Mouse (Mus musculus) limb, embryonic 12.5 days (tissue): ENCODE results near the gene Myo15b. TPM values are rescaled to one million over a fixed set of nuclear protein-coding genes. Genes with fewer than 3 reads are reported as not detected.

Source experiments
- ATAC-seq: fragments of 200-750 bp; cut with Nextera tagmentation; 2 replicates; pipeline ENCODE4 v1.8.0; 2017; ENCODE audit warnings: low read depth, moderate TSS enrichment; ENCODE audit not compliant: insufficient number of reproducible peaks, insufficient read depth, low FRiP score, low TSS enrichment
- H3K27ac ChIP-seq: fragments of 300-500 bp; sonication (generic); 2 replicates; pipeline ENCODE4 v1.5.1; 2016; ENCODE audit warnings: mild to moderate bottlenecking, moderate library complexity
- H3K27me3 ChIP-seq: fragments of 300-500 bp; sonication (generic); 2 replicates; pipeline ENCODE4 v1.6.1; 2016; ENCODE audit warnings: mild to moderate bottlenecking, moderate library complexity
- H3K36me3 ChIP-seq: fragments of 300-500 bp; sonication (generic); 2 replicates; pipeline ENCODE4 v1.6.1; 2016; ENCODE audit warnings: mild to moderate bottlenecking, moderate library complexity
- H3K4me1 ChIP-seq: fragments of 300-500 bp; sonication (generic); replicated peaks from 2 replicates; pipeline ENCODE4 v1.6.1; 2016
- H3K4me2 ChIP-seq: fragments of 300-500 bp; sonication (generic); 2 replicates; pipeline ENCODE4 v1.6.1; 2016; ENCODE audit warnings: mild to moderate bottlenecking, moderate library complexity
- H3K4me3 ChIP-seq: fragments of 300-500 bp; sonication (generic); replicated peaks from 2 replicates; pipeline ENCODE4 v1.5.1; 2016; ENCODE audit warnings: mild to moderate bottlenecking
- H3K9ac ChIP-seq: fragments of 300-500 bp; sonication (generic); replicated peaks from 2 replicates; pipeline ENCODE4 v1.6.1; 2016; ENCODE audit warnings: mild to moderate bottlenecking, moderate library complexity
- H3K9me3 ChIP-seq: fragments of 300-500 bp; sonication (generic); 2 replicates; pipeline ENCODE4 v1.6.1; 2016; ENCODE audit warnings: mild to moderate bottlenecking, moderate library complexity
- WGBS: fragments of 180-500 bp; shearing (Covaris S2); methylation state at CpG from one replicate; pipeline ENCODE4 v1.1.7; 2016; 5-methylcytosine and 5-hydroxymethylcytosine counted together
- polyA plus RNA-seq: library from polyadenylated mRNA; unstranded; fragments of >200 nt; fragmentation: Nextera tagmentation; extraction: Ambion mirVana; gene quantifications from 2 replicates; pipeline ENCODE4 v1.2.1, GENCODE M21; 2016

Gene Myo15b
- polyA plus RNA-seq, 1 experiment from 2014 or later, result not detected

GRCm38 (mm10) chr11:115893071-115893470 is 34.9 kb downstream of the Myo15b start:
- Histone ChIP-seq H3K4me3 (no peak overlapping the region), H3K27me3 (no peaks in the 10 kb centered on the region), H3K36me3 (peaks cover 56% of the 10 kb centered on the region), H3K4me2 (no peak overlapping the region), H3K27ac (no peak overlapping the region), H3K4me1 (no peaks in the 10 kb centered on the region), H3K9me3 (no peaks in the 10 kb centered on the region), H3K9ac (no peak overlapping the region)
- 92% methylated on average over 9 of the region's 9 CpGs for WGBS
- no peak for ATAC-seq

- Histone ChIP-seq H3K36me3 (peaks cover 56% of the 10 kb centered on the region), H3K9ac (no peak overlapping the region), H3K4me2 (no peak overlapping the region), H3K9me3 (no peaks in the 10 kb centered on the region), H3K27ac (no peak overlapping the region), H3K27me3 (no peaks in the 10 kb centered on the region), H3K4me3 (no peak overlapping the region), H3K4me1 (peaks cover 16% of the 10 kb centered on the region)
- WGBS, result 72% methylated on average over 14 of the region's 14 CpGs
- no peak for ATAC-seq
Observed at GRCm38 (mm10) chr11:115894755-115895520, 36.7 kb downstream of the Myo15b start.

GRCm38 (mm10) chr11:115898446-115898845 is 40.2 kb downstream of the Myo15b start:
- peaks cover 23% of the 10 kb centered on the region for H3K4me1 ChIP-seq
- H3K9me3 ChIP-seq, result no peaks in the 10 kb centered on the region
- H3K9ac ChIP-seq, result no peak overlapping the region
- no peak overlapping the region for H3K4me2 ChIP-seq
- ATAC-seq, result no peak
- no peak overlapping the region for H3K4me3 ChIP-seq
- whole genome bisulfite sequencing, result 79% methylated on average over 7 of the region's 7 CpGs
- H3K27ac ChIP-seq, result no peak overlapping the region
- peaks cover 45% of the 10 kb centered on the region for H3K36me3 ChIP-seq
- no peaks in the 10 kb centered on the region for H3K27me3 ChIP-seq

GRCm38 (mm10) chr11:115898886-115899285 is 40.7 kb downstream of the Myo15b start:
- H3K9me3 ChIP-seq, result no peaks in the 10 kb centered on the region
- no peak overlapping the region; the same call in 1 of the 2 replicates for H3K27ac ChIP-seq
- 29% methylated on average over 4 of the region's 4 CpGs for WGBS

GRCm38 (mm10) chr11:115899486-115900266 is 41.5 kb downstream of the Myo15b start, which contains the start of gene Smim5:
Gene Smim5 (plus strand): TSS chr11:115899966.
- no peak within 1 kb of the TSS; the same call in 1 of the 2 replicates for H3K27ac ChIP-seq
- WGBS, result 34% methylated on average over 16 of the region's 16 CpGs
- H3K4me2 ChIP-seq, result 0 out of 2 replicates have a peak within 1 kb of the TSS, but pooled peaks have one; percentile 2
- H3K4me1 ChIP-seq, result peaks cover 23% of the 10 kb centered on the region
- 0 out of 2 replicates have a peak within 1 kb of the TSS, but pooled peaks have one; percentile 1 for H3K9ac ChIP-seq
- H3K4me3 ChIP-seq, result no peak within 1 kb of the TSS
- H3K36me3 ChIP-seq, result peaks cover 34% of the 10 kb centered on the region
- no peaks in the 10 kb centered on the region for H3K27me3 ChIP-seq
- H3K9me3 ChIP-seq, result no peaks in the 10 kb centered on the region
- ATAC-seq, result no peak

More at GRCm38 (mm10) chr11:115898886-115899285, 40.7 kb downstream of the Myo15b start:
- H3K9ac ChIP-seq, result no peak overlapping the region
- no peaks in the 10 kb centered on the region for H3K27me3 ChIP-seq
- peaks cover 23% of the 10 kb centered on the region for H3K4me1 ChIP-seq
- H3K36me3 ChIP-seq, result peaks cover 42% of the 10 kb centered on the region
- no peak overlapping the region for H3K4me2 ChIP-seq
- ATAC-seq, result no peak
- H3K4me3 ChIP-seq, result no peak overlapping the region

- no peak for ATAC-seq
- no peaks in the 10 kb centered on the region for H3K27me3 ChIP-seq
- WGBS, result 81% methylated on average over 8 of the region's 8 CpGs
- H3K36me3 ChIP-seq, result peaks cover 24% of the 10 kb centered on the region
- H3K27ac ChIP-seq, result no peak overlapping the region
- 0 out of 2 replicates have a peak overlapping the region, but pooled peaks have one; percentile 2 for H3K4me2 ChIP-seq
- no peak overlapping the region for H3K4me3 ChIP-seq
- 0 out of 2 replicates have a peak overlapping the region, but pooled peaks have one; percentile 1 for H3K9ac ChIP-seq
- H3K4me1 ChIP-seq, result peaks cover 23% of the 10 kb centered on the region
- no peaks in the 10 kb centered on the region for H3K9me3 ChIP-seq
Observed at GRCm38 (mm10) chr11:115900561-115901337, 42.5 kb downstream of the Myo15b start.

- Histone ChIP-seq H3K9me3 (no peaks in the 10 kb centered on the region), H3K4me3 (no peak overlapping the region), H3K27me3 (no peaks in the 10 kb centered on the region), H3K27ac (peak overlapping the region; percentile 47; the same call in 1 of the 2 replicates), H3K36me3 (peaks cover 16% of the 10 kb centered on the region), H3K4me2 (no peak overlapping the region), H3K4me1 (peaks cover 23% of the 10 kb centered on the region), H3K9ac (0 out of 2 replicates have a peak overlapping the region, but pooled peaks have one; percentile 6)
- ATAC-seq, result no peak
- WGBS, result 80% methylated on average over 9 of the region's 9 CpGs
Observed at GRCm38 (mm10) chr11:115901338-115902161, 43.3 kb downstream of the Myo15b start.

- peaks cover 23% of the 10 kb centered on the region for H3K4me1 ChIP-seq
- peak overlapping the region; percentile 47; the same call in 1 of the 2 replicates for H3K27ac ChIP-seq
- no peak overlapping the region for H3K4me3 ChIP-seq
- 78% methylated on average over 5 of the region's 5 CpGs for WGBS
- no peaks in the 10 kb centered on the region for H3K27me3 ChIP-seq
- H3K9ac ChIP-seq, result no peak overlapping the region
- H3K9me3 ChIP-seq, result no peaks in the 10 kb centered on the region
- no peak for ATAC-seq
- peaks cover 10% of the 10 kb centered on the region for H3K36me3 ChIP-seq
- H3K4me2 ChIP-seq, result no peak overlapping the region
Observed at GRCm38 (mm10) chr11:115902177-115902576, 44.0 kb downstream of the Myo15b start.

- Histone ChIP-seq H3K36me3 (peaks cover 4% of the 10 kb centered on the region; the same call in 1 of the 2 replicates), H3K9ac (no peak overlapping the region), H3K4me2 (no peak overlapping the region), H3K27ac (0 out of 2 replicates have a peak overlapping the region, but pooled peaks have one; percentile 9), H3K4me3 (no peak overlapping the region), H3K9me3 (no peaks in the 10 kb centered on the region), H3K4me1 (peaks cover 23% of the 10 kb centered on the region), H3K27me3 (no peaks in the 10 kb centered on the region)
- 80% methylated on average over 1 of the region's 1 CpGs for WGBS
- ATAC-seq, result no peak
Observed at GRCm38 (mm10) chr11:115902831-115903230, 44.6 kb downstream of the Myo15b start.
